Comparison of ENCODE assay signal across 16 mouse cellular contexts in genomic region chr2:108904121-108904733, GRCm38 (mm10).
DNase-seq lines count a peak whose midpoint lies in the region; ATAC-seq lines count a peak whose summit lies in the region.
"Had no signal": no experiment of that assay in that cellular context is flagged by ENCODE, and none has a peak within 500 bp of the region (broad histone marks: within the 10 kb centered on the region; RNA-seq: fewer than 3 reads in every experiment).

No protein-coding gene starts in this region.

- intact Hi-C loops in left cerebral cortex, postnatal 4 days (cut with DNase I), result no loop called here

- no peak overlapping the region for H3K4me3 ChIP-seq in hindbrain, embryonic 10.5 days
- H3K4me3 ChIP-seq in midbrain, embryonic 11.5 days (ENCODE audit: low read depth, low read length), result no peak overlapping the region
- no peak overlapping the region for H3K4me3 ChIP-seq in neural tube, embryonic 15.5 days (replicated peaks)
- H3K4me3 ChIP-seq in kidney, embryonic 14.5 days (ENCODE audit: low read length), result no peak overlapping the region
- H3K4me3 ChIP-seq: embryonic facial prominence, embryonic 12.5 days; lung, embryonic 15.5 days had no signal

- no peak overlapping the region for H3K4me2 ChIP-seq in midbrain, embryonic 11.5 days
- H3K4me2 ChIP-seq in neural tube, embryonic 15.5 days, result no peak overlapping the region
- H3K4me2 ChIP-seq in kidney, embryonic 14.5 days (replicated peaks; ENCODE audit: low read depth, low read length), result no peak overlapping the region
- H3K4me2 ChIP-seq: embryonic facial prominence, embryonic 12.5 days; liver, embryonic 11.5 days; lung, embryonic 15.5 days had no signal

- peak; percentile 89 for ATAC-seq in midbrain, embryonic 11.5 days (ENCODE audit: low FRiP score)
- ATAC-seq in neural tube, embryonic 15.5 days (ENCODE audit: low FRiP score), result peak; percentile 92
- no peak for ATAC-seq in kidney, embryonic 14.5 days (ENCODE audit: low FRiP score, low TSS enrichment)
- ATAC-seq: inflammation-experienced regulatory T-cells, adult 6 months had no signal

- peaks cover 5% of the 10 kb centered on the region; the same call in 1 of the 2 replicates for H3K4me1 ChIP-seq in hindbrain, embryonic 10.5 days (replicated peaks)
- no peaks in the 10 kb centered on the region for H3K4me1 ChIP-seq in midbrain, embryonic 11.5 days (ENCODE audit: control insufficient read depth, insufficient read depth, low read length)
- H3K4me1 ChIP-seq in neural tube, embryonic 15.5 days, result 0 out of 2 replicates have a peak, but pooled peaks cover 4% of the 10 kb centered on the region
- H3K4me1 ChIP-seq in kidney, embryonic 14.5 days (ENCODE audit: control insufficient read depth, insufficient read depth, low read length), result no peaks in the 10 kb centered on the region
- H3K4me1 ChIP-seq: embryonic facial prominence, embryonic 12.5 days; lung, embryonic 15.5 days had no signal

- H3K27me3 ChIP-seq in hindbrain, embryonic 10.5 days (ENCODE audit: insufficient read depth, poor library complexity, severe bottlenecking), result no peaks in the 10 kb centered on the region
- no peaks in the 10 kb centered on the region for H3K27me3 ChIP-seq in midbrain, embryonic 11.5 days (ENCODE audit: control insufficient read depth, insufficient read depth, low read length)
- H3K27me3 ChIP-seq in neural tube, embryonic 15.5 days (replicated peaks), result no peaks in the 10 kb centered on the region
- no peaks in the 10 kb centered on the region for H3K27me3 ChIP-seq in kidney, embryonic 14.5 days (ENCODE audit: control insufficient read depth, insufficient read depth, low read length)
- H3K27me3 ChIP-seq: embryonic facial prominence, embryonic 12.5 days; lung, embryonic 15.5 days had no signal

- no peak overlapping the region for H3K9ac ChIP-seq in midbrain, embryonic 11.5 days (ENCODE audit: low read length)
- no peak overlapping the region for H3K9ac ChIP-seq in neural tube, embryonic 15.5 days (replicated peaks)
- no peak overlapping the region for H3K9ac ChIP-seq in kidney, embryonic 14.5 days (ENCODE audit: low read depth, low read length)
- H3K9ac ChIP-seq: embryonic facial prominence, embryonic 12.5 days; lung, embryonic 15.5 days had no signal

- H3K36me3 ChIP-seq in hindbrain, embryonic 10.5 days, result no peaks in the 10 kb centered on the region
- no peaks in the 10 kb centered on the region for H3K36me3 ChIP-seq in midbrain, embryonic 11.5 days (ENCODE audit: control insufficient read depth, insufficient read depth, low read length)
- no peaks in the 10 kb centered on the region for H3K36me3 ChIP-seq in neural tube, embryonic 15.5 days
- no peaks in the 10 kb centered on the region for H3K36me3 ChIP-seq in kidney, embryonic 14.5 days (ENCODE audit: control insufficient read depth, insufficient read depth, low read length)
- H3K36me3 ChIP-seq: embryonic facial prominence, embryonic 12.5 days; G1E; lung, embryonic 15.5 days had no signal

- no peaks in the 10 kb centered on the region for H3K9me3 ChIP-seq in hindbrain, embryonic 10.5 days
- H3K9me3 ChIP-seq in midbrain, embryonic 11.5 days (ENCODE audit: control insufficient read depth, low read length), result no peaks in the 10 kb centered on the region
- no peaks in the 10 kb centered on the region for H3K9me3 ChIP-seq in neural tube, embryonic 15.5 days (replicated peaks)
- H3K9me3 ChIP-seq in kidney, embryonic 14.5 days (ENCODE audit: control insufficient read depth, low read length), result no peaks in the 10 kb centered on the region
- H3K9me3 ChIP-seq: embryonic facial prominence, embryonic 12.5 days; lung, embryonic 15.5 days had no signal

- peak; percentile 21 for DNase-seq in left cerebral cortex, postnatal 4 days
- no peak for DNase-seq in left cerebral cortex, adult 18-20 months (ENCODE audit: low spot score in 2 of 2)
- peak; percentile 38 for DNase-seq in hindbrain, embryonic 10.5 days (ENCODE audit: low spot score)
- no peak for DNase-seq in midbrain, embryonic 11.5 days (ENCODE audit: low spot score, missing footprints)
- DNase-seq in layer of hippocampus, adult 9-11 months, result no peak
- DNase-seq in gastrocnemius, adult 8-10 months (ENCODE audit: low spot score in 2 of 2), result no peak
- DNase-seq: adrenal gland, postnatal 36 days; cerebellum, adult 11 months; kidney, postnatal 10 days had no signal

- WGBS in hindbrain, embryonic 10.5 days, result 35% methylated on average over 3 of the region's 3 CpGs
- 44% methylated on average over 3 of the region's 3 CpGs for WGBS in midbrain, embryonic 11.5 days
- WGBS in neural tube, embryonic 15.5 days, result 6% methylated on average over 3 of the region's 3 CpGs
- WGBS in kidney, embryonic 14.5 days, result 44% methylated on average over 3 of the region's 3 CpGs

- H3K27ac ChIP-seq in hindbrain, embryonic 10.5 days, result no peak overlapping the region; the same call in 1 of the 2 replicates
- H3K27ac ChIP-seq in midbrain, embryonic 11.5 days (ENCODE audit: low read depth, low read length), result no peak overlapping the region
- H3K27ac ChIP-seq in neural tube, embryonic 15.5 days (replicated peaks), result no peak overlapping the region
- H3K27ac ChIP-seq in kidney, embryonic 14.5 days (ENCODE audit: low read depth, low read length), result no peak overlapping the region
- H3K27ac ChIP-seq: embryonic facial prominence, embryonic 12.5 days; lung, embryonic 15.5 days had no signal

Comparison
In these comparisons a context has a peak if more than half of its experiments do, and no peak if none do; other contexts are left out.
1. DNase-seq: peak in left cerebral cortex, postnatal 4 days (single experiment) and hindbrain, embryonic 10.5 days (single experiment); none in left cerebral cortex, adult 18-20 months (0 of 2), midbrain, embryonic 11.5 days (single experiment), layer of hippocampus, adult 9-11 months (single experiment) and gastrocnemius, adult 8-10 months (0 of 2).